Mouse (Mus musculus) left cerebral cortex, postnatal 10 days (tissue): Measurements from ENCODE around the gene Tbc1d10c. TPM values are rescaled to one million over a fixed set of nuclear protein-coding genes. Genes with fewer than 3 reads are reported as not detected.

ENCODE experiments used
- DNase-seq, 2 experiments: peaks; one replicate each; pipeline ENCODE4 v3.0.0; 2021 to 2022; ENCODE audit warnings: low spot score in 2 of 2, mixed read lengths in 1 of 2; ENCODE audit errors: extremely low spot score in 1 of 2
- intact Hi-C: fragments of 180-260 bp; cut with DNase I; formaldehyde crosslinking; loops from one replicate; pipeline ENCODE4 v1.15.1; 2025
- total RNA-seq, 2 experiments: library from RNA; stranded (reverse); gene quantifications; 2 replicates each; pipeline ENCODE4 v1.2.3; 2021

The Tbc1d10c gene
- total RNA-seq = 1 to 10 TPM; 2.0 to 3.5 TPM

DNA sequence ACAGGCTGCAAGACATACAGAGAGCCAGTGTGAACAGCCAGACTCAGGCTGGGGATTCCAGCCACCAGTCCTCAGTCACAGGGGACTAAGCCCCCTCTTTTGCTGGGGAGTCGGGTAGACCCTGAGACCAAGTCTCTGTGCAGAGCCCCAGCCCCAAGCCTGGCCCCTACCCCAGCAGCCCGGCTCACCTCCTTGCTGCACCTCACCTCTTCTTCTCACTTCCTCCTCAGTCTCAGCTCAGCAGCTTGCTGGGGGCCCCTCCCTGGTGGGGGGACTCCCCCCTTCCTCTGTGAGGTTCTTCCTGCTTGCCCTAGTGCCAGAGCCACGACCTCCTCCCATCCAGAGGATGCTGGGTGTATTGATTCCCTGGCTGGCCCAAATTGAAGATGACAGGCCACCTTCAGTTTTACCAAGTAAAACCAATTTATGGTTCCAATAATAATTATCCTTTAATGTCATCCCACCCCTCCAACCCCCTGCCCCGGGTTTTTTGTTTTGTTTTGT is at the start of gene Tbc1d10c:
TSS of gene Tbc1d10c (minus strand) at position 454 of the 504 bp plus-strand sequence.
- intact Hi-C loops = no loop called here
- DNase-seq = peak in 1 of 2 experiments; percentile 48

- intact Hi-C loops = no loop called here
- DNase-seq = no peak
Observed at GRCm38 (mm10) chr19:4240247-4240668, 49.2 kb upstream of the Tbc1d10c start.

- DNase-seq = no peak
- intact Hi-C loops = no loop called here
Observed at GRCm38 (mm10) chr19:4234548-4234947, 43.5 kb upstream of the Tbc1d10c start.

- intact Hi-C loops = no loop called here
- no peak for DNase-seq
Observed at GRCm38 (mm10) chr19:4232651-4233050, 41.6 kb upstream of the Tbc1d10c start.

DNA sequence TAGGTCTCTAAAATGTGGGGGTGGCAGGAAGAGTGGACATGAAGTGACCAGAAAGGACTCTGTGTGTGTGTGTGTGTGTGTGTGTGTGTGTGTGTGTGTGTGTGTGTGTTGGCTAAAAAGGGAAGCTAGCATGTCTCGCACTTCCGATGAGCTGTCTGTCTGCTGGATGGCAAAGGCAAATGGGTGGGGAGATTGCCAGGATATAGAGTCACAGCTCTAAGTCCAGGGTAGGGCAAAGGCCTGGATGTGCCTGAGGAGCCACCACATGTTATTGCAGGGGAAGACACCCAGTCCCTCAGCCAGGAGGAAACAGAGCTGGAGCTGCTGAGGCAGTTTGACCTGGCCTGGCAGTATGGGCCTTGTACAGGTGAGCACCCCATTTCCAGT is 41.1 kb upstream of the Tbc1d10c start:
- intact Hi-C loops = no loop called here
- DNase-seq = no peak

DNA sequence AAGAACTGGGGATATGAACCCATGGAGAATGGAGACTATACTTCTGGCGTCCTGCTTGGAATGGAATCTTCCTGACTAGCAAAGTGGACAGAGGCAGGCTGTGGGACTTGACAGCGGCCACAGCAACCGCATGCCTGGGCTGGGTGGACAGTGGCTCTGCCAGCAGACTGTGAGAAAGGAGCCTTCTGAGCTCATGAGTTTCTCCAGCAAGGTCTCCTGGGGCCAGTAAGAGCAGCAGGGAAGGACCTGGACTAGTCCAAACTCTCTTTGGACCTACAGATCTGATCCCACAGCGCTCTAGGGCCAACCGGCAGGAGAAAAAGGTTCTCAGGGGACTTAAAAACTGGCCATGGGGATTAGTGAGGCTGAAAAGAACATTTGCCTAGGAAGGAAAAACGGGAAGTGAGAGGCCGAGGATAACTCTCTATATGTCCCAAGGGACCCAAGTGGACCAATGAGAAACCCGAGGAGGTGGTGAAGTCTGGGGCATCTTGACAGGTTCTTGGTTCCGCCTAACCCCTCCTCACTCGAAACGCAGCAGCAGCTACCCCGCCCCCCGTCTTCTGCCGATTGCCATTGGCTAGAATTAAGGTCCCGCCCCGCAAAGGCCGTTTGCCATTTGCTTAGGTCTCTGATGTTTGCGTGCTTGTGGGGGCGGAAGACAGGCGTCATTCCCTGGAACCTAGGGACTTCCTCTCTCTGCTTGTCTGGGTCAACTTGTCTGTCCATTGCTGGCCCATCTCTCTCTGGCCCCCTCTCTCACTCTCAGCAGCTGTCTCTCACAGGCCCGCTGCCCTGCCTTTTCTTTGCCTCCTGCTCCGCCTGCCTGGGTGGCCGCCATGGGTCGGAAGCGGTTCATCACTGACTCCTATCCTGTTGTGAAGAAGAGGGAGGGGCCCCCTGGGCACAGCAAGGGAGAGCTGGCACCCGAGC is 40.4 kb upstream of the Tbc1d10c start, which contains the start of gene Pold4:
TSS of gene Pold4 (plus strand) at position 647 of the 933 bp plus-strand sequence.
- DNase-seq = peak; percentile 97 to 99

GRCm38 (mm10) chr19:4230415-4230814 is 39.3 kb upstream of the Tbc1d10c start:
- intact Hi-C loops = no loop called here
- DNase-seq = no peak

More for the DNA sequence above, 40.4 kb upstream of the Tbc1d10c start, which contains the start of gene Pold4:
- intact Hi-C loops = no loop called here

DNA sequence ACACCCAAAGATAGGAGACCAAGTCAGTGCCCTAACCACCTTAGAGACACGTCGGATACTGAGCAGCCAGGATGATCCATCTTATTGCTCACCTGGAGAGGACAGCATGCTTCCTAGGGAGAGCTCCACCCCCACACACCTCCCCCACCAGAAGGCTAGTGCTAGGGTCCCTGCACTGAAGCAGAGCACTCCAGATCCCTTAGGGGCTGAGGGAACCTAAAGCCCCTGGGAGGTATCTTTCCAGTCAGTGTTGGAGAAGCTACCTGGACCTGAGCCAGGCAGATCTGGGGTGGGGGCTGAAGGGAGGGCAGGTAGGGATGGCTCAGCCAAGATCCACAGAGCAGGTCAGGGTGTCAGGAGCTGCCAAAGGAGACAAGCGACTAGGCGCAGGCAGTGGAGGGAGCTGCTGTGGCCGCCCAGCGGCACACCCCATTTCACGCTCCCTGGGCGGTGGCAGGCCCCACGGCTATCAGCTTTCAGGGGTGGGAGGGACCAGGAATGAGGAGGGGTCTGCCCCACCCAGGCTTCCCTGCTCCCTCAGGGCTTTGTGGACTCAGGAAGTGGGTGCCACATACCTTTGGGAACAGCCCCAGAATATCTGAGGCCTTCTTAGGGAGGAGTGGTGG is 38.5 kb upstream of the Tbc1d10c start:
- DNase-seq = peak in 1 of 2 experiments; percentile 54
- intact Hi-C loops = loop anchor here (2.0 to 10.0 kb wide), 4 partner anchors 23 to 285 kb away; partner anchors contain the start of gene Ndufv1

DNA sequence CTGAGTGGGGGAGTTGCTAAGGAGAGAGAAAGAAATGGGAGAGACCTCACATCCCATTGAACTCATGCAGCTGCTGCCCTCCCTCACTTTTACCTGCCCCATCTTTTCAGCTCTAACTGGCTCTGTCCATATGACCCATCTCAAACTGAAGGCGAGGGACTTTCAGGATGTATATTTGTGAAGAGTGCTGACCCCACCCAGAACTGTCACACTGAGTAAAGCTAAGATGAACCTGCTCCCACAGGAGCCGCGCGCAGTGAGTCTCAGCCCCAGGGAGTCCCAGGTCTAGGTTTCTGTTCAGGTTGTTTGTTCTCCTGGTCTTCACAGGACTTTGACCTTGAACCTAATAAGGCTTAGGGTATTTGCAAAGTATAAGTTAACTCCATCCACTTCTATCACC is 37.8 kb upstream of the Tbc1d10c start:
- DNase-seq = no peak
- intact Hi-C loops = loop anchor here (2.0 to 10.0 kb wide), 4 partner anchors 22 to 284 kb away; partner anchors contain the start of gene Ndufv1

DNA sequence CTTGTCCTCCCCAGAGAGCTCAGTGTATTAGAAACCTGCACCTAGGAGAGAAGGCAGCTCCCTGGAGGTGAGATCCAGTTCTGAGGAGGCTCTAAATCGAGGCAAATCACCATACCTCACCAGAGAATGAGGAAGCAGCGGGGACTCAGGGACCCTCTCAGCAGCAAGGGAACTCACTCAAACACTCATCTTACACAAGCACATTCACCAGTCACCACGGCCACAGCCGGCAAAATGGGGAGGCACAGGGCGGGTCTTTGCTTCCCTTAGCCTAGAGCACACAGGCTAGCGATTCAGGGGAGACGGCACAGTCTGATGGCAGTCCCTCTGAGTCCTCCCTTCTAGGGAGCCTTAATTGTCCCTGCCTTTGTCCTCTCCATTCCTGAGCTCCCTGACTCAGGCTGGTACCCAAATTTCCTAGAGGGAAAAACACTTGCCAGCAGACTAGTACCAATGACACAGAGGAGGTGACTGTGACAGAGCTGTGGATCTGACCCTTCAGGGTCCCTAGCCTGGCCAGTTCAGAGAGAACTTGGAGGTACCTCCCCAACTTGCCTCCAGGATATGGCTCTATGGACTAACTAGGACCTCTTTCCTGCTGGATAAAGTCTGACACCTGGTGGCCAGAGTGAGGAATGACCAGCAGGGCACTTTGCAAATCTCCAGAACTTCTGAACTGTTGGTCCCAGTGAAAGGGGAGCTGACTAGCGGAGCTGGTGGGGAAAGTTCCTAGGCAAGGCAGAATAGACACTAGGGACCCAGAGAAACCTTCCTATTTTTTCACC is 37.0 kb upstream of the Tbc1d10c start:
- intact Hi-C loops = loop anchor here (2.0 to 10.0 kb wide), 4 partner anchors 21 to 283 kb away; partner anchors contain the start of gene Ndufv1
- peak; percentile 70 to 75 for DNase-seq

GRCm38 (mm10) chr19:4227446-4227845 is 36.4 kb upstream of the Tbc1d10c start:
- no peak for DNase-seq
- intact Hi-C loops = loop anchor here (10.0 kb wide), 3 partner anchors 123 to 283 kb away; partner anchors contain the start of gene Ndufv1

GRCm38 (mm10) chr19:4226779-4227178 is 35.7 kb upstream of the Tbc1d10c start:
- intact Hi-C loops = loop anchor here (10.0 kb wide), 3 partner anchors 122 to 282 kb away; partner anchors contain the start of gene Ndufv1
- DNase-seq = no peak

- DNase-seq = peak in 1 of 2 experiments; percentile 43
- intact Hi-C loops = loop anchor here (10.0 kb wide), 3 partner anchors 117 to 277 kb away; partner anchors contain the start of gene Ndufv1
Observed at GRCm38 (mm10) chr19:4222165-4222564, 31.1 kb upstream of the Tbc1d10c start.

DNA sequence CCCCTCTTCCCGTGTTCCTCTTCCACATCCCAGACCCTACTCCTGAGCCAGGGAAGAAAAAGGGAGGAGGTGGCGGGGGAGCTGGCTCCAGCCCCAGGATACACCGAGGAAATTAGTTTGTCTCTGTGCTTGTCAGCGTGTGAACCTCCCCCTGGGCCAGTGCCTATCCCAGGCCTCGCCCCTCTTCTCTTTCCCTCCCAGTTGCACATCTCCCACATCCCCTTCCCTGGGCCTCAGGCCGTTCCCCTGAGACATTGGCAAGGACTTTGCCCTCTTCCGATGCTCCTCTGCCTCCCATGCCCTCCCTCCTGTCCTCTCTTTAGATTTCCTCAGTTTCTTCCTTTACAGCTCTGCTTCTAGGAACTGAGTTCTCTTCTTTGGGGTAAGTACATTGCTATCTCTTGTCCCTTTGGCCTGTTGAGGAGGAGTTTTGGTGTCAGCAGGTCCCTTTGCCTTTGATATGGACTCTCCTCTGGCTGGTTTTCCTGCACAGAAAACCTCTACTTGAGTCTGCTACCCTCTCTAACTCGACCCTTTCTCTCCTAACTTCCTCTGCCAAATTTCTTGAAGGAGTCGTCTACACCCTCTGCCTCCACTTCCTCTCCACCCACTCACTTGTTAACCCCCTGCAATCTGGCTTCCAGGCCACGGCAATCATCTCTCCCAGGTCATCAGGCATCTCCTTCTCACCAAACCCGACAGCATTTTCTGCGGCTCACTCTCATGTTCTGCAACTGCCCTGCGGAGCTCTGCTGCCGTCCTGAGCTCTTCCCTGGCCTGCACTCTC is 30.1 kb upstream of the Tbc1d10c start:
- intact Hi-C loops = loop anchor here (10.0 kb wide), 3 partner anchors 116 to 276 kb away; partner anchors contain the start of gene Ndufv1
- DNase-seq = no peak

DNA sequence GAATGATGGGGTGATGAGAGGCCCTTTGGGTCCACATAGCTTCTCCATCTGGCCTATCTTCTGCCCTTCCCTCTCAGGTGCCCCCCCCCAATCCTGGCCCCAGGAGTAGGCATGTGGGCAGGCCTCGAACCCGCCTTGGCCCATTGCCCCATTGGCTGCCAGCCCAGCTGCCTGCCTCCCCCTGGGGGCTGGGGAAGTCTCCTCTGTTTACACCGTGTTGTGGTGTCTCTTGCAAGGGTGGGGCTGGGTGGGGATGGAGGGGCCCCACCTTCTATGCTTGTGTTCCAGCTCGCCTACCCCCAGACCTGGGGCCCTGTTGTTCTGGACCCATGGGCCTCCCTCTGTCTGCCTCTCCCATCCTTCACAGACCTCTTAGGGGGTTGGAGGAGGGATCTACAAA is 29.3 kb upstream of the Tbc1d10c start:
- intact Hi-C loops = loop anchor here (10.0 kb wide), 3 partner anchors 116 to 276 kb away; partner anchors contain the start of gene Ndufv1
- DNase-seq = no peak

GRCm38 (mm10) chr19:4219943-4220342 is 28.9 kb upstream of the Tbc1d10c start:
- DNase-seq = no peak
- intact Hi-C loops = loop anchor here (10.0 kb wide), 3 partner anchors 115 to 275 kb away; partner anchors contain the start of gene Ndufv1

DNA sequence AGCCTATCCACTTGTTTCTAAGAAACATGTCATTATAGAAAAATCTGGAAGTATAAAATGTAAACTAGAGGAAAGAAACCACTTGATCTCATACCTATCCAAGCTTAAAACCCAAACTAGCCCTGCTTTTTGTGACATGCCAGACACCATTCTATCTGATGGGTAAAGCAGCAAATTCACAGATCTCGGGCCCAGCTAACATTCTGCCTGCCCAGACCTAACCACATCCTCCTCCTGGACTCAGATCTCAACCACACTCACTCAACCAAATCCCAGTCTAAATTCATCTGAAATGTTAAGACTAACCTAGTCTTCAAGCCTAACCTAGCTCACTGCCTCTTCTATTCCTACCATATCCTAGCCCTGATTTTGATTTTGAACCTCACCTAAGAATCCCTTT is 27.7 kb upstream of the Tbc1d10c start:
- DNase-seq = no peak
- intact Hi-C loops = no loop called here
